Mouse (Mus musculus) cerebellum, adult 11-12 months (tissue): ENCODE data around the gene Trim25.
A peak's percentile ranks its signal among the peaks of the same experiment; 100 is the strongest.
"Not testable (repeated sequence)": the region's sequence is repeated elsewhere in the genome, so short reads cannot be mapped to it uniquely, and the experiment has no call there.

Experiments used
- DNase-seq: peaks from one replicate; pipeline ENCODE4 v3.0.0; 2022

Trim25 gene

DNA sequence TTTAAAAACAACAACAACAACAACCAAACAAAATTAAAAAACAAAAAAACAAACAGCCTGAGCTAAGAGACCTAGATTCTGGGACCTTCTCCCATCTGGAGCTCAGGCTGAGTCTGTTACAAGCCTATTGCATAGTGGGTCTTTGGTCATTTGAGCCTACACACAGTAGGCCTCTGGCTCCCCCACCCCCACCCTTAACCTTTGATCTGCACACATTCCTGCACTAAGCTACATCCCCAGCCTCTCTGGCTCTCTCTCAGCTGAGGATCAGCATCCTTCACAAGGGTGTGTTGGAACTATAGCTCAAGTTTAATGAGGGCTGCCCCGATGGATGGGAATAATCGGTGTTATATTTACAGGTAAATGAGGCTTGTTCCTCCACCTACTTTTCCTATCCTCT lies 3.6 kb upstream of the Trim25 start:
- no peak for DNase-seq

DNA sequence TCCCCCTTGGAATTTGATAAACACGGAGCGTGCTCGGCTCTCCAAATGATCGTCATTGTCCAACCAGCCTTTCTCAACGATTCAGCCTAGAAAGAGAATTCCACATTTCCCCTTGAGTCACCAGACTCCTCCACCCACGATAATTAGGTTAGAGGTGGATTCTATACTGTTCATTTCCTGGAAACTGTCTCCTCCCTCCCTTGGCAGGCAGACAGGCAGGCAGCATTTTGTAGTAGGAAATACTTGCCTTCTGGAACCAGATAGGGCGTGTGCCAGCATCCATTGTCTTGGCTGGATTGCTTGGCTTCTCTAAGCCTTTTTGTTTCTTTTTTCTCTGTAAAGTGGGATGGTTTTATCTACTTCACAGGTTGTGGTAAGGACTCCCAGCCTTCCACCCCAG lies 2.7 kb upstream of the Trim25 start:
- DNase-seq = no peak

DNA sequence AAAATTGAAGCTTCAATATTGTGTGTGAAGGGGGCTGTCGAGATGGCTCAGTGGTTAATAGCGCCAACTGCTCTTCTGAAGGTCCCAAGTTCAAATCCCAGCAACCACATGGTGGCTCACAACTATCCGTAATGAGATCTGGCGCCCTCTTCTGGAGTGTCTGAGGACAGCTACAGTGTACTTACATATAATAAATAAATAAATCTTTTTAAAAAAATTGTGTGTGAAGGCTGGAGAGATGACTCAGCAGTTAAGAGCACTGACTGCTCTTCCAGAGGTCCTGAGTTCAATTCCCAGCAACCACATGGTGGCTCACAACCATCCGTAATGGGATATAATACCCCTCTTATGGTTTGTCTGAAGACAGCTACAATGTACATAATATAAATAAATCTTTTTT lies 1.8 kb upstream of the Trim25 start:
- DNase-seq = not testable (repeated sequence)

DNA sequence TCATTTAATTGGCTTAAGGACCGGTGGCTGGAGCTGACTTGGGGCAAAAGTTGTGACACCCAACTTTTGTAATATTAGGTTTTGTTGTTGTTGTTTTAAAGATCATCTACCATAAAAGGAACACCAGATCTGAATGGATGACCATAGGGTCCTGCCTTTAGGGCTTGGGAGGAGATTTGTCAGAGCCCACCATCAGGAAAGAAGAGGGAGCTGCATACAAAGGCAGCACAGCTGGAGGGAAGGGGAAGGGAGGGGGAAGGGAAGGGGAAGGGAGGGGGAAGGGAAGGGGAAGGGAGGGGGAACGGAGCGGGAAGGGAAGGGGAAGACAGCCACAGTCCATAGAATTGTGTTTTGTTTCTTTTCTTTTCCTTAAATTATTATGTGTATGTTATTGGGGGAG lies 770 bp upstream of the Trim25 start:
- no peak for DNase-seq

DNA sequence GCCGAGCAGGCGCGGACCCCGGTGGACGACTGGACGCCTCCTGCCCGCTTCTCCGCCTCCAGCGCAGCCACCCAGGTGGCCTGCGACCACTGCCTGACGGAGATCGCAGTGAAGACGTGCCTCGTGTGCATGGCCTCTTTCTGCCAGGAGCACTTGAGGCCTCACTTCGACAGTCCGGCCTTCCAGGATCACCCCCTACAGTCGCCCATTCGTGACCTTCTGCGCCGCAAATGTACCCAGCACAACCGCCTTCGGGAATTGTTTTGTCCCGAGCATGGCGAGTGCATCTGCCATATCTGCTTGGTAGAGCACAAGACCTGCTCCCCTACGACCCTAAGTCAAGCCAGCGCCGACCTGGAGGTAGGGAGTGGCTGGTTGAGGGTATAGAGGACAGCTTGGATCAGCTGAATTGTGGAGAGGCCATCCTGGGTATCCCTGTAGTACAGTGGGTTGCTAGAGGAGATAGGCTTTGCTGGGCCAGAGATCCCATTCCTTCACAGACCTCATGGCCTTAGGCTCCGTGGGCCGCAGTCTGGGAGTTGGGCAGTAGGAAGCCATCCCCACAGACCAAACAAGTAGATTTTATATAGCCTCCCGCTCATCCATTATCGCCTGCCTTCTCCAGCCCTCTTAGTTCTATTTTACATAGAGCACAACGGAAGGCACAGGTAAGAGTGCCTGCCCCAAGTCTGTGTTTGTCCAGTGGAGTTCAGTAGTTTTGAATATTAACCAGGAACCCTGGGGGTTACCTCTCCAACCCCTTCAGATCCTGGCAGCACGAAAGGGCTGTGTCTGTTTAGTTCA lies 749 bp downstream of the Trim25 start:
- DNase-seq = no peak

DNA sequence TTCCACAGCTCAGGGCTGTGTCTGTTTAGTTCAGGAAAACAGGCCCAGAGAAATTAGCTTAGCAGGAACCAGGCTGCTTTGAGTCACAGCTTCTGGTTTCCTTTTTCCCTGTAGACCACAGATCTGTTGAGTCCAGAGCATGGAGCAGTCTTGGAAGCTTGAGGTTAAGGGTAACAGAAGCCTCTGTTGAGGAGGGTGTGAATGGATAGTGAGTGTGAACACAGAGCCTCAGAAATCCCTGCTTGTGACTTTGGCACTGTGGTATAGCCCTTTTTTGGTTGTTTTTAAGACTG lies 1.3 kb downstream of the Trim25 start:
- no peak for DNase-seq

DNA sequence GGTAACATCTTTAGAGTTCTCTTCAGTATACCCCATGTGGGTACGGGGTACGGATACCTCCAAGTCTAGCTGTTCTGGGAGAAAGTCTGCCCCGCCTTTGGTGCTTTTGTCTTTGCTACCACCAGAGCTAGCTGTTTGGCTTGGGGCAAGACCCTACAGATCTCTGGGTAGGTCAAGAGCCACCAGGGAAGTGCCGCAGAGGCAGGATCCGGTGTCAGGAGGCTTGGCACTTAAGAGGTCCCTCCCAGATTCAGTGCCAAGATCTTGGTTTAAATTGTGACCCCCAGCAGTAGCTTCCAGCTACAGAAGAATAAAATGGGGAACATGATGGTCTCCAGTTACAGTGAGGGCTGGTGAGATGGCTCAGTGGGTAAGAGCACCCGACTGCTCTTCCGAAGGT lies 2.4 kb downstream of the Trim25 start:
- no peak for DNase-seq

DNA sequence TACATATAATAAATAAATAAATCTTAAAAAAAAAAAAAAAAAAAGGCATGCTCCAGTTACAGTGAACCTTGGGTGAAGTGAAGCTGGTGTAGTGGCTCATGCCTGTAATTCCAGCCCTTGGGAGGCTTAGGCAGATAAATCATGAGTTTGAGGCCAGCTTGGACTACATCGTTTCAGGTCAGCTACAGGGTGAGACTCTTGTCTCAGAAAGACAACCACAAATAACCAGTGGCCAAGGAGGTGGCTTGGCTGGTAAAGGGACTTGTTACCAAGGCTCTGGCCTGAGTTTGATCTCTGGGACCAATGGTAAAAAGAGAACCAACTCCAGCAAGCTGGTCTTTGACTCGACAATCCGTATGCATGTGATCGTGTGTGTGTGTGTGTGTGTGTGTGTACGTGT lies 2.9 kb downstream of the Trim25 start:
- DNase-seq = no peak

DNA sequence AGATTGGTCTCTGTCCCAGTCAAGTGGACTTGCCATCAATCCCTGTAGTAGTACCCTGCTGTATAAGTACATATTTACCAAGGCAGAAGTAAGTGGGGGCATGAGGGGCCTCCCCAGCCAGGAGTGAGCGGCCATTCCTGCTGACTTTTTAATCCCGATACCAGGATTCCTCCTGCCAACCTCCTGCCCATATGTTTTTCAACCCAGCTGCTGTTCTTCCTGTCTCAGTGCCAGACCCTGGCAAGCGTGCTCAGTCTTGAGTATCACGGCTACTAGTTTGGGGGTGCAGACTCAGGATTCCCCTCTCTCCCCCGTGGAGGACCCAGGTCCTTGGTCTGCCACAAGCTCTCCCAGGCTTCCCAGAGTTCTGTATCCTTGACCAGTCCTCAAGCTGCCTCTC lies 3.4 kb downstream of the Trim25 start:
- no peak for DNase-seq

DNA sequence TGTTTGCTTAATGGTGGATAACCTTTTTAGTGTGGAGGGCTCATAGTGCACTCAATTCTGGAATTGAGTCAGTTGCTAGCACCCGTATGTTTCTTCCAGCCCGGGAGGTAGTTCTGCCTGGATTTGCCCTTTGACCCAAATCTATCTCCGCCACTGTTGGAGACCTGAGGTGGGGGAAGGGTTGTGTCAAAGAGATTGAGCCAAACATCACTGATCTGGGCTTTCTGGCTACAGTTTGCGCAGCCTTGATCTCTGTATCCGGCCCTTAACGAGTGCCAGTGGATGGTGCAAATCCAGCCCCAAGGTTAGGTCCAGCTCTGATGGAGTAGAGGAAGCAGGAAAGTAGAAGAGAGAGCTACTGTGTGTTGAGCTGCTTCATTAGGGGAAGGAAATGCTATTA lies 3.9 kb downstream of the Trim25 start:
- no peak for DNase-seq

DNA sequence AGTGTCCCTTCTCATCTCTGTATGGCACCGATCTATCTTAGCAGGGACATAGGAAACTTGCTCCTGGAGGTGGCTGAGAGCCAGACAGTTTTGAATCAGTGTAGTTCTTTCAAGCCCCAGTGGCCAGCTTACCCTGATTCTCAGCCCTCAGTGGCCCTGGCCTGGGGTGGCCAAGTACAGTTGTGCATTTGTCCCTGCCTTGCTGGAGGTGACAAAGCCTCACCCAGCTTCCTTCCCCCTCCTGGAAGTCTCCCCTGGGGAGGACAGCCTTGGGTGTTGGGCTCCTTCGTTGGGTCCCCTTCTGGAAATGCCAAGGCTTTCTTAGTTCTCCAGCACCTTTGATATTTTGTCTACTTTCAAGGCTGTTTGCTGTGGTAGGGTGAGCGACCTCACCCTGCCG lies 4.5 kb downstream of the Trim25 start:
- no peak for DNase-seq

DNA sequence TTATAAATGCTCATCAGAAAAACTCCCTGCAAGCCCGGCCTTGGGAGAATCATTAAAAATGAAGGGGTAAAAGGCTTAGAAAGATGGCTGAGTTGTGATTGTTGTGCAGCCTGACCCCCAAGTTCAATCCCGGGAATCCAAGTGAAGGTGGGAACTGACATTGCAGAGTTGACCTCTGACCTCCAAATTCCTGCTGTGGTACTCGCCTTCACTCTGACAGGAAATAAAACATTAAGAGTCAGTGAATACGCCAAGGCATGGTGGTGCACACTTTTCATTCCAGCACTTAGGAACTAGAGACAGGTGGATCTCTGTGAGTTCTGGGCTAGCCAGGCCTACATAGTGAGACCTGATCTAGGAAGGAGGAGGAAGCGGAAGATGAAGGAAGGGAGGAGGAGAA lies 6.3 kb downstream of the Trim25 start:
- DNase-seq = no peak

DNA sequence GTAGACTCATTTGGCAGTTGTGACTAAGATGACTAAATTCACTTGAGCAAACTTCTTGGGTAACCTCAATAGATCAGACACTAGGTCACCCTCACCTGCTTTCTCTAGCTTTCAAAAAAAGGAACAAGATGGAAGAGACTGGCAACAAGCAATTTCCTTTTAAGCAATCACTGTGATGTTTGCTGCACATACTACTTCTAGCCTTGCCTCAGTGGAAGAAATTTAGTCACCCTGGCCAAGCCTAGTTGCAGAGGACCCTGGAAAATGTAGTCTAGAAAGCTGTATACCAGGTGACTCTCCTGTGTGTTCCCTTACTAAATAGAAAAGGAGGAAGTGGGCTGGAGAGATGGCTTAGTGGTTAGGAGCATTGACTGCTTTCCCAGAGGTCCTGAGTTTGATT lies 7.2 kb downstream of the Trim25 start:
- no peak for DNase-seq

DNA sequence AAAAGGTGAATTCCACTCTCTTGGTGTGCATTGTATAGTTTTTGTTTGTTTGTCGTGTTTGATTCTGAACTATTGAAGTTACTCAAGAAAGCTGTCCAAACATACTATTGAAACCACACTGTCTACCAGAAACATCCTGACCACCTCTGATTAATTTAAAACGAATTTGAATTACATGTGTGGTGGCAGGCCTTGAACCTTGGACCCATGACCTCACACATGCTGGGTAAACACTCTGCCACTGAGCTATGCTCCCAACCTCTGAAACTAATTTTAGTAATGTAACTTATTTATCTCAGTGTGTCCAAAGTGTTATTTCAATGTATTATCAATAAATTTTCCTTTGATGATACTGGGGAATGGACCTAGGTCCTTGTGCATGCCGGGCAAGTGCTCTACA lies 8.4 kb downstream of the Trim25 start:
- no peak for DNase-seq

DNA sequence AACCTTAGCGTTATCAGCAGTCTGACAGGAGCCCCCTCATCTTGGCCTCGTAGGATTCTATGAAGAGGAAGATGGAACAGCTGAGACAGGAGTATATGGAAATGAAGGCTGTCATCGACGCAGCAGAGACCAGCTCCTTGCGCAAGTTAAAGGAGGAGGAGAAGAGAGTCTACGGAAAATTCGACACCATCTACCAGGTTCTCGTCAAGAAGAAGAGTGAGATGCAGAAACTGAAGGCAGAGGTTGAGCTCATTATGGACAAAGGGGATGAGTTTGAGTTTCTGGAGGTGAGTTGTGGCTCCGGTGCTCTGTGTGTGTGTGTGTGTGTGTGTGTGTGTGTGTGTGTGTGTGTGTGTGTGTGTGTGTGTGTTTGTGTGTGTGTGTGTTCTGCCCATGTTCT lies 9.9 kb downstream of the Trim25 start:
- no peak for DNase-seq

DNA sequence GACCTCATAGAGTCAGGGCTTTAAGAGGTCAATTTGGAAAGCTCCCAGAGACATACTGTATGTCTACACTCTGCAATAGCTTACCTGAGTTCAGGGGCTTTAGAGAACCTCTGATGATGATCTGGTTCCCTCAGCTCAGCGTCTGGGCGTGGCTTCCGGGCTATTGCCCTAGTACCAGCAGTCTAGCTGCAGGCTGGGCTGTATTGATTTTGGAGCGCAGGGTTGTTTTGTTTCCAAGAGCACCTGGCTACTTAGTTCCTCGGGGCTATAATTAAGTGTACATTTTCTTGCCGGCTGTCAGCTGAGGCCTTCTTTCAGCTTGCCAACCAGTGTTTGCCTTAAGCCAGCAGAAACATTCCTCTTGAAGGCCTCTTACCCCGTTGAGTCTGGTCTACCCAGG lies 10.3 kb downstream of the Trim25 start:
- no peak for DNase-seq

DNA sequence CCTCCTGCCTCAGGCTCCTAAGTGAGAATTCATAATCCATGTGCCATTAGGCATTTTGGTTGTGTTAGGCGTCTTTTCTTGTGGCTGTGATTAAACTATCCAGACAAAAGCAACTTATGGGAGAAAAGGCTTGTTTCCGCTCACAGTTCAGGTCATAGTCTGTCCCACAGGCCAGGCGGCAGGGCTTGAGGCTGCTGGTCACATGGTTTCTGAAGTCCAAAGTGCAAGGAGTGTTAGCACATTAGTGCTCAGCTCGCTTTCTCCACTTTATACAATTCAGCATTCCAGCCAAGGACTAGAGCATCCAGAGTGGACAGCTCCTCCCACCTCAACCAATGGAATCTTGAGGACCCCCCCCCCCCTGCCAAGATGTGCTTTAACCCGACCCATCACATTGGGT lies 13.1 kb downstream of the Trim25 start:
- no peak for DNase-seq

DNA sequence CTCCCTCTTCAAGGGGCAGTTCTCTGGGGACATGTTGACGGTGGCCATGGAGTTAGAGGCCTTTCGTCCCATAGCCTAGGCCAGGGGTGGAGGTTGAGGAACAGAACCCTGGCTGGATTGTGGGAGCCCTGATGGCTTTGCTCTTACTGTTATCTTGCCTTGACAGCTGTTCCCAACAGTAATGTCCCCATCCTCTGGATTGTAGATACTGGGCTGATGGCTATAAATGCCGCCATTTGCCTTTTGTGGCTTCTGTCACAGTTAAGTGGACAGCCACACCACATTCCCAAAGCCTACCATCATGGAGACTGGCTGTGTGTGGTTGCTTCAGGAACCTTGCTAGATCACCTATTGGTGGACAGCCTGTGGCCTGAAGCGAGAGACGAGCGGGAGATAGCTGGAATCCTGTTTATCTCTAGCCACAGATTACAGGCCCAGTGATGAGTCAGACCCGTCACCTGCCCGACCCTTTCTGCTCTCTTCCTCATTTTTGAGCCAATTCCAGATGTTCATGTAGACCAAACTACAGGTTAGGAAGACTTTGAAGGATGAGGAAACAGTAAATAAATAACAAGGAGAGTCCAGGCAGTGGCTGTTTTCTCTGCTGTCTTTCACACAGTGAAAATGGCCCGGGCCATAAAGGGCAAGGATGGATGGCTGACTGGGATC lies 18.5 kb downstream of the Trim25 start:
- no peak for DNase-seq

DNA sequence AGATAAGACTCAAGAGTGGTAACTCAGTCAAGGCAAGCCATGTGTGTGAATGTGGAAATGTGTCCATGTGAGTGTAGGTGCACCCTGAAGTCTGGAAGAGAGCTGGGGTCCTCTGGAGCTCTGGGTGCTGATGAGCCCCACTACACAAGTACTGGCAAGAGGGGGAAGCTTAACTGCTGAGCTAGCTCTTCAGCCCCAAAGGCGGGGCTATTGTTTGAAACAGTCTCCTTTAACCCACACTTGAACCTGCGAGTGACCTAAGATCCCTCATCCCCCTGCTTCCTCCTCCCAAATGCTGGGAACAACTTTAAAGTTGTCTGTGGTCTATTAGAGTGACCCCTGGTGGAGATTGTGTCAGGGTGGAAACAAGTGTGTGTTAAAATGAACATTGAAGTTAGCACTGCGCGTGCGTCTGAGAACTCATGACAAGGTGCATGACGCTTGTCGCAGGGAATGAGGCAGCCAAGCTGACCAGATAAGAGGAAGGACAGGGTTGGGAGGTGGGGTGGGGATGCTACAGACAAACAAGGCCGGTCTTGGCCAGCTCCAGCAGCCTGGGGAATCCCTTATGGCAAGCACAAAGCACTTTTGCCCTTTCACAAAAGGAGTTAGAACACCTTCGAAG lies 21.6 kb downstream of the Trim25 start:
- DNase-seq = no peak

DNA sequence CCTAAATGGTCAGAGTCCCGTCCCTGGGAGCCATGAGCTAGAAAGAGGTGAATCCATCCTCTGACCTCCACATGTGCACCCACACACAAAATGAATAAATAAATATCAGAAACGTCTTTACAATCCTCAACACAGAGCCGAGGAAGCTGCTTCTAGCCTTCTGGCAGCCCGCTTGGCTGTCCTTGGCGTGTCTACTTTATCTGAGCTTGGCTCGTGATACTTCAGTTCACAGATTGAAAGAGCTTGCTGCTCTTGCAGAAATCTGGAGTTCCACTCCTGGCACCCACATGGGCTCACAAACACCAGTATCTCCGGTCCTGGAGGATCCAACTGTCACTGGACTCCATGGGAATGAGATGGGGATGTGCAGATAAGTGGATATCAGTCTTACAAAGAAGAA lies 22.5 kb downstream of the Trim25 start:
- no peak for DNase-seq

DNA sequence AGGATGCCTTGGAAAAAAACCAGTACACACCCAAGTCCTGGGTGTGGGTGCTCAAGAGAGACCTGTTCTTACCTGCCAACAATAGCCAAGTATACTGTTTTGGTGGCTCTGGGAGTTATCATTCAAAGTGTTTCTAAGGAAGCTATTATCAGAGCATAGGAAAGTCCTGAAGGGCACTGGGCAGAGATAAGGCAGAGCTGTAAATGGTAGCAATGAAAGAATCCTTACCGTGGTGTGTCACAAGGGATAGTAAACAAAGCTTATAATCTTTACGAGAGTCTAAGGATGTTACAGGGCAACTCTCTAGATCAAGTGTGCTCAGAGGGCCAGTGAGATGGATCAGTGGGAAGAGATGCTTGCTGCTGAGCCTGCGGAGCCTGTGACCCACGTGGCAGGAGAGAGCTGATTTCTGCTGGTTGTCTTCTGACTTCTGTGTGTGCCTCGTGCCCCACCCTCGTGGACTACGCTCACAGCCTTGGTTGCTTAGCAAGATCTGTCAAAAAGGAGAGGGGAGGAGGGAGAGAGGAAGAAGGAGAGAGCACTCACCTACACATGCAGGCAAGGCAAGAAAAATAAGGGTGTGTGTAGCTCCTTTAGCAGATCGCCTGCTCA lies 23.1 kb downstream of the Trim25 start:
- no peak for DNase-seq

DNA sequence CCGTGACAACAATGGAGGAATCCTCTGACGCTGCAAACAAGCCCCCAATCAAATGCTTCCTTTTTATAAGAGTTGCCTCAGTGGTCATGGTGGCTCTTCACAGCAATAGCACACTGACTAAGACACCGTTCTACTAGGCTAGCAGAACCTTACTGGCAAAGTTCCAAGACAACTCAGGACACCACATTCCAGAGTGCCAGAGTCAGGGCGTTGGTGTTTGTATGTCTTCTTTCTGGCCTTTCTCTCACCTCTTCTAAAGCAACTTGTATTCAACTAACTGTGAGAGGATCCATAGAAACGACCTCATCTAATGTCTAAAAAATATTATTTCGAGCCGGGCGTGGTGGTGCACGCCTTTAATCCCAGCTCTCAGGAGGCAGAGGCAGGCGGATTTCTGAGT lies 24.3 kb downstream of the Trim25 start:
- DNase-seq = no peak

DNA sequence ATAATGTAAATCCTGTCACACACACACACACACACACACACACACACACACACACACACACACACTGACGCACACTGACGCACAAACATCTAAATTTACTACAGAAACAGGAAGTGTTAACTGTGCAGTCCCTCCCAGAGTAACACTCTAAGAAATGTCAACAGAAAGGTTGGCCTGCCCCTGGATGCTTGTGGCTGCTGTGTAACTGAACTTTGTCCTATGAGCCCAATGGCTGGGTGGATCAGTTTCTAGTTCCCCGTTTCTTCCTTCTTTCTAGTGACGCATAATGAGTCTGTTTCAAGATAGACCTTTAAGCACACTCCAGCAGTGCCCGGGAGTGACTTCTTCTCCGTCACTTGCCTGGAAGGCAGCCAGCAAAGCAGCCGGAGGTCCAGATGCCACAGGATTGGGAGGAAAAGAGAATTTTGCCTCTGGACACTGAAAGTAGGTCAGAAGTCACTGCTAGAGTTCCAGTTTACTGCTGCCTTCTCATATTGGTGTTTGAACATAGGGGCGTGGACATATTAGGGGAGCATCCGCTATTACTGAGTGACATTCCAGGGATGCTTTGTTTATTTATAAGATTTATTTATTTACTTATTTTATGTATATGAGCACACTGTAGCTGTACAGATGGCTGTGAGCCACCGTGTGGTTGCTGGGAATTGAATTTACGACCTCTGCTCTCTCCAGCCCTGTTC lies 25.2 kb downstream of the Trim25 start:
- DNase-seq = peak; percentile 27

DNA sequence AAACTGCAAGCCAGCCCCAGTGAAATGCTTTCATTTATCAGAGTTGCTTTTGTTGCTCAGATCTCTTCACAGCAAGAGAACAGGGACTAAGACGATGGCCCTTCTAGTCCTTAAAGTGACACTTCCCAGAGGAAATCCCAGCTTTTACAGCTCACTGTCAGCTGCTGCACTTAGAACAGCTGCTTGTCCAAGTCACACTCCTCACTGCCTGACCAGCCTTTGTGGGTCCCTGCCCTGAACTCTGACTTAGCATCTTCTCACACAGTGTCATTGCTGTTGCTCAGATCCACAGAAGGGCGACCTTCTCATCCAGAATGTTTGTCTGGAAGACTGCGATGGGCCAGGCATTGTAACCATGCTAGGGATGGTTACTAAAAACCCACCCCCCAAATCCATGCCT lies 26.4 kb downstream of the Trim25 start:
- DNase-seq = no peak
